Mouse (Mus musculus): ENCODE measurements around the gene Mfap5.

DNA sequence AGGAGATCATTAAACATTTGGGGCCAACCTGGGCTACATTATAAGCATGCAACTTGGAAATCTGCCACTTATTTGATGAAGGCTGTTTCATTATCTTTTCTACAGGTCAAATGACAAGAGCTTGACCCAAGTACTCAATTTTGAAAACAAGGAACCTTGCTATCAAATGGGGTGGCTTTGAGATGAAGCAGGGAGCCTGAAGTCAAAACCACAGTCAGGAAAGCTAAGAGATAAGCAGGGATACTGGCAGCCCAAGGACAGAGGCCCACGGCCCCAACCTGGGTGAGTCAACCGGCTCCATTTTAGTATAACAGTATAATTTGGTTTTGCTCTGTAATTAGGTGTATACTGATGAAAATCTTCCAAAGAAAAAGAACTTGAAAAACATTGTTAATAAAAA is 35.4 kb upstream of the Mfap5 start:
- no peak for TF ChIP-seq CTCF (IDR thresholded peaks at IDR 0.05)
- no peak for TF ChIP-seq POLR2A (IDR thresholded peaks at IDR 0.05; ENCODE audit: insufficient read depth, low read depth, low read length)
- TF ChIP-seq EP300 (IDR thresholded peaks at IDR 0.05; ENCODE audit: insufficient read depth, low read depth, low read length): no peak

Data from heart, adult 2 months (tissue).